Comparison of ENCODE assay signal across 10 mouse cellular contexts in genomic region chr11:101896546-101897361, GRCm38 (mm10). TPM values are rescaled to one million over a fixed set of nuclear protein-coding genes. Genes with fewer than 3 reads are reported as not detected.
DNase-seq lines count a peak whose midpoint lies in the region; ATAC-seq lines count a peak whose summit lies in the region.
"Had no signal": no experiment of that assay in that cellular context is flagged by ENCODE, and none has a peak within 500 bp of the region (broad histone marks: within the 10 kb centered on the region; RNA-seq: fewer than 3 reads in every experiment).

No protein-coding gene starts in this region.

- H3K4me3 ChIP-seq in hindbrain, embryonic 11.5 days (ENCODE audit: low read depth, low read length), result no peak overlapping the region
- H3K4me3 ChIP-seq in hindbrain, embryonic 16.5 days (ENCODE audit: low read length), result no peak overlapping the region
- H3K4me3 ChIP-seq in heart, embryonic 15.5 days, result no peak overlapping the region
- H3K4me3 ChIP-seq: limb, embryonic 12.5 days had no signal

- no peak overlapping the region for H3K9ac ChIP-seq in hindbrain, embryonic 11.5 days (ENCODE audit: low read depth, low read length)
- no peak overlapping the region for H3K9ac ChIP-seq in hindbrain, embryonic 16.5 days (ENCODE audit: low read depth, low read length)
- H3K9ac ChIP-seq in heart, embryonic 15.5 days, result no peak overlapping the region
- H3K9ac ChIP-seq: limb, embryonic 12.5 days had no signal

- H3K27me3 ChIP-seq in hindbrain, embryonic 11.5 days (ENCODE audit: control insufficient read depth, insufficient read depth, low read length), result peaks cover 8% of the 10 kb centered on the region; the same call in 1 of the 2 replicates
- peaks cover 13% of the 10 kb centered on the region for H3K27me3 ChIP-seq in hindbrain, embryonic 16.5 days (replicated peaks; ENCODE audit: control insufficient read depth, insufficient read depth, low read length)
- H3K27me3 ChIP-seq in heart, embryonic 15.5 days, result peaks cover 10% of the 10 kb centered on the region

- peak; percentile 47; the same call in 1 of the 2 replicates for ATAC-seq in hindbrain, embryonic 11.5 days (ENCODE audit: low FRiP score)
- no peak for ATAC-seq in hindbrain, embryonic 16.5 days
- peak; percentile 20 for ATAC-seq in heart, embryonic 15.5 days (replicated peaks; ENCODE audit: insufficient number of reproducible peaks, insufficient read depth, low FRiP score, low read depth)

- no peak overlapping the region for H3K4me2 ChIP-seq in hindbrain, embryonic 11.5 days (replicated peaks; ENCODE audit: low read depth, low read length)
- H3K4me2 ChIP-seq in hindbrain, embryonic 16.5 days (ENCODE audit: low read length), result no peak overlapping the region
- no peak overlapping the region for H3K4me2 ChIP-seq in heart, embryonic 15.5 days
- H3K4me2 ChIP-seq: limb, embryonic 12.5 days had no signal

- 0 out of 2 replicates have a peak, but pooled peaks cover 6% of the 10 kb centered on the region for H3K4me1 ChIP-seq in hindbrain, embryonic 11.5 days (replicated peaks; ENCODE audit: control insufficient read depth, insufficient read depth, low read length)
- peaks cover 2% of the 10 kb centered on the region for H3K4me1 ChIP-seq in hindbrain, embryonic 16.5 days (ENCODE audit: control insufficient read depth, insufficient read depth, low read depth, low read length)
- H3K4me1 ChIP-seq in heart, embryonic 15.5 days (replicated peaks), result peaks cover 28% of the 10 kb centered on the region

- H3K9me3 ChIP-seq in hindbrain, embryonic 11.5 days (ENCODE audit: control insufficient read depth, low read length), result no peaks in the 10 kb centered on the region
- no peaks in the 10 kb centered on the region for H3K9me3 ChIP-seq in hindbrain, embryonic 16.5 days (ENCODE audit: control insufficient read depth, low read length)
- no peaks in the 10 kb centered on the region for H3K9me3 ChIP-seq in heart, embryonic 15.5 days (replicated peaks)
- H3K9me3 ChIP-seq: limb, embryonic 12.5 days had no signal

- 11% methylated on average over 13 of the region's 13 CpGs for WGBS in hindbrain, embryonic 11.5 days
- 30% methylated on average over 11 of the region's 13 CpGs for WGBS in hindbrain, embryonic 16.5 days
- WGBS in heart, embryonic 15.5 days, result 45% methylated on average over 13 of the region's 13 CpGs

- DNase-seq in hindbrain, embryonic 11.5 days (ENCODE audit: low spot score), result peak; percentile 40
- DNase-seq in kidney, postnatal 4 days, result peak; percentile 61 to 75
- DNase-seq in yolk sac, embryonic 10.5 days (ENCODE audit: low spot score), result peak; percentile 57
- no peak for DNase-seq in natural killer cell, adult 2 months (ENCODE audit: low spot score in 2 of 2)
- no peak for DNase-seq in urinary bladder, postnatal 14 days (ENCODE audit: low spot score)
- no peak for DNase-seq in thymus, postnatal 36 days
- DNase-seq: cerebellum, adult 11 months had no signal

- H3K27ac ChIP-seq in hindbrain, embryonic 11.5 days (ENCODE audit: low read depth, low read length), result no peak overlapping the region; the same call in 1 of the 2 replicates
- no peak overlapping the region for H3K27ac ChIP-seq in hindbrain, embryonic 16.5 days (ENCODE audit: low read depth, low read length)
- H3K27ac ChIP-seq in heart, embryonic 15.5 days, result no peak overlapping the region
- H3K27ac ChIP-seq: limb, embryonic 12.5 days had no signal

- H3K36me3 ChIP-seq in hindbrain, embryonic 11.5 days (ENCODE audit: control insufficient read depth, insufficient read depth, low read length), result no peaks in the 10 kb centered on the region
- no peaks in the 10 kb centered on the region for H3K36me3 ChIP-seq in hindbrain, embryonic 16.5 days (ENCODE audit: control insufficient read depth, insufficient read depth, low read length)
- H3K36me3 ChIP-seq in heart, embryonic 15.5 days, result no peaks in the 10 kb centered on the region
- H3K36me3 ChIP-seq: limb, embryonic 12.5 days had no signal

RNA-seq across cellular contexts. Expression of gene Meox1, which starts 2.6 kb away (rescaled TPM):
- polyA plus RNA-seq in hindbrain, embryonic 11.5 days (2014; fragmentation: Nextera tagmentation; extraction: Ambion mirVana), result 1.2 and 2.1 TPM in 2 replicates
- 0.96 and 0.99 TPM in 2 replicates for polyA plus RNA-seq in hindbrain, embryonic 16.5 days (2015; fragmentation: Nextera tagmentation; extraction: Ambion mirVana)
- 15.7 and 19.8 TPM in 2 replicates for polyA plus RNA-seq in heart, embryonic 15.5 days (2015; fragmentation: Nextera tagmentation; extraction: Ambion mirVana)

Comparison
In these comparisons a context has a peak if more than half of its experiments do, and no peak if none do; other contexts are left out.
1. DNase-seq: peak in hindbrain, embryonic 11.5 days (single experiment), kidney, postnatal 4 days (2 of 2) and yolk sac, embryonic 10.5 days (single experiment); none in natural killer cell, adult 2 months (0 of 2), urinary bladder, postnatal 14 days (single experiment) and thymus, postnatal 36 days (0 of 2).